Mouse (Mus musculus): Measurements from ENCODE around the gene Tssk1.

- TF ChIP-seq CTCF (IDR thresholded peaks at IDR 0.05; ENCODE audit: low read depth) (no peak), EP300 (optimal IDR thresholded peaks at IDR 0.05) (no peak)
These were observed 33.5 kb downstream of the Tssk1 start for GRCm38 (mm10) chr16:17927351-17928082.
